Mouse (Mus musculus): ENCODE results near the gene Thpo.

The Thpo gene

GRCm38 (mm10) chr16:20702522-20702893 is 31.8 kb downstream of the Thpo start:
- DNase-seq: peak; percentile 71

GRCm38 (mm10) chr16:20701729-20702521 is 32.4 kb downstream of the Thpo start:
- no peak for DNase-seq

GRCm38 (mm10) chr16:20701316-20701715 is 33.0 kb downstream of the Thpo start:
- DNase-seq: no peak

DNA sequence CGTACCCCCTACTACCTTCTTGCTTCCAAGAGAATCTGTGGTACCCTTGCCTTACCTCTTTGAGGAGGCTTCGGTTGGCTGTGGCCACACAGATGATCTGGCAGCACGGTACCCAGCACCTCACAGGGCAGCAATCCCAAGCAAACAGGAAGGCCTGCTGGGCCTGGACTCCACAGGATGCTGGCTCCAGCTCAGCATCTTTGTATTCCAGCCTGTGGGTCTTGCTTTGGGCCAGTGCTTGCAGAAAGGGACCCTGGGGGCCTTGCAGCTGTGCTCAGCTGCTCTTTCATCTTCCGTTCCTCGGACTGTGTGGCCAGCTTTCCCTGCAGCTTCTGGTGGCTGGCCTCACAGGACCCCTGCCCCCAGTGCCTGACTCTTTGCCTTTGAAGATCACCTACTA is 34.3 kb downstream of the Thpo start:
- DNase-seq: no peak

- no peak for DNase-seq
Observed at GRCm38 (mm10) chr16:20699266-20699665, 35.0 kb downstream of the Thpo start.

DNA sequence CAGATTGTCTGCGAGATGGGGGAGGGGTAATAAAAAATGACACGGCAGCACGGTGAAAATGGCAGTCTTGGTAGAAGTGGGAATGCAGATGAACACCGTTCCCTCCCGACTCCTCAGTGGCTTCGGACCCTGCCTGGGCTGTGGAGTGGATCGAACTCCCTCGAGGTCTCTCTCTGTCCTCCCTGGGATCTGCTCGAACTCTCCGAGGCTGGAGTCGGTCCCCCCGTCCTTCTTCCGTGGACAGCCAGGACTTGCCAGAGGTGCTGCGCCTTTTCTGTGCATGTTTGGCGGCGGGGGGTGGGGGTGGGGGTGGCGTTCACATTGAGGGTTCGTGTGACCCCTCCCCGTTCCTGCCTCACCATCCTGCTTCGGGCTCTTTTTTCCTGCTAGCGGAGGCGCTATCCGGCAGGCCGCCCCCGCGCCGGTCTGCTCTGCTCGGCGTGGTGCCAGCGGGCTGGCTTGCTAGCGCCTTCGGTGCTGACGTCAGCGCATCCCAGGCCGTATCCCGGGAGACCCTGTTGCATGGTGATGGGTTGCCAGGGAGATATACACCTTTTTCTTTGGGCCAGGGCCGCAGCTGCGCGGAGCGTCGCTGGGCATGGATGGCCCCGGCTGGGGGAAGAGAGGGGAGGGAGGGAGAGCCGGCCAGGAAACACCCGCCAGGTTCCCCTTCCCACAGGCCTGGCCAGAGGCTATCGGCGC is 38.5 kb downstream of the Thpo start:
- DNase-seq: peak; percentile 99

DNA sequence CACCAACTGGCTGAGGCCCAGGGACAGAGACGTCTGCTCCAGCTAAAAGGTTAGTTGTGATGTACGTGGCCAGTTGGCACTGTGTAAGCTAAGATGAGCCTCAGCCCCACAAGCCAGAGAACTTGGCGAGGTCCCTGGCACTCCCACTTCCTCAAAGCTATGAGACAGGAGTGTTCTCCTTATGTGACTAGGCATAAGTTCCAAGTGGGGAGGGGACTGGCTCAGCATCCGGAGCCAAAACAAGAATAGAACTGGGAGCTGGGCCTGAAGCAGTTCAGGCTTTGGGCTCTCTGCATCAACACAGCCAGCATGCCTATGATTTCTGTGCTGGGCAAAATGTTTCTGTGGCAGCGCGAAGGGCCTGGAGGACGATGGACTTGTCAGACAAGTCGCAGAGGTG is 39.5 kb downstream of the Thpo start:
- peak; percentile 57 for DNase-seq

DNA sequence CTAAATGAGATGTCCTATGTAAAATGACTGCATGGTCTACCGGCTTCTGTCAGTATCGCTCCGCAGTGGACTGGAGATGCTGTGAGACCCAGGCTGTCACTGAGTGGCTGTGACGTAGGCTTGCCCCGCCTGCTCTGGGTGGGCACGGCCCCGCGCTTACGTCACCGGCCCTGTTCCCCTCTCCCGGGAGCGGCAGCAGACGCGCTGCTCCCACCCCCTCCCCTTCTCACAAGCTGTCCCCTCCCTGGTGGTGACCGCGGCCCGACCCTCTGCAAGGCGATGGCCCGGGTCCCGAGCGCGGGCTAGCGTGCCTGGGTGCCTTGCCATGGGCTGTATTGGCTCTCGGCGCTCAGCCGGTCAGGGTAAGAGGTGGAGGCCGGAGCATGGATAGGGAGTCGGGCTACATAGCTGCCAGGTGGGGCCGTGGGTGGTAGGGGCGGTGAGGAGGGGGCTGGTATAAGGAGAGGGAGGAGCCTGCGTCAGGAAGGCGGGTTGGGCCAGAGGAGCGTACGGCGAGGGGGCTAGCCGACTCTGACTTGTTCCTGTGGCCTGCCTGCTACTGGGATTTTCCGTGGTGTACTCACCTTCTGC is 41.1 kb downstream of the Thpo start, which contains the start of gene Fam131a:
Gene Fam131a, plus strand, starts transcription at position 131 of the 591 bp plus-strand sequence.
- peak; percentile 92 for DNase-seq

DNA sequence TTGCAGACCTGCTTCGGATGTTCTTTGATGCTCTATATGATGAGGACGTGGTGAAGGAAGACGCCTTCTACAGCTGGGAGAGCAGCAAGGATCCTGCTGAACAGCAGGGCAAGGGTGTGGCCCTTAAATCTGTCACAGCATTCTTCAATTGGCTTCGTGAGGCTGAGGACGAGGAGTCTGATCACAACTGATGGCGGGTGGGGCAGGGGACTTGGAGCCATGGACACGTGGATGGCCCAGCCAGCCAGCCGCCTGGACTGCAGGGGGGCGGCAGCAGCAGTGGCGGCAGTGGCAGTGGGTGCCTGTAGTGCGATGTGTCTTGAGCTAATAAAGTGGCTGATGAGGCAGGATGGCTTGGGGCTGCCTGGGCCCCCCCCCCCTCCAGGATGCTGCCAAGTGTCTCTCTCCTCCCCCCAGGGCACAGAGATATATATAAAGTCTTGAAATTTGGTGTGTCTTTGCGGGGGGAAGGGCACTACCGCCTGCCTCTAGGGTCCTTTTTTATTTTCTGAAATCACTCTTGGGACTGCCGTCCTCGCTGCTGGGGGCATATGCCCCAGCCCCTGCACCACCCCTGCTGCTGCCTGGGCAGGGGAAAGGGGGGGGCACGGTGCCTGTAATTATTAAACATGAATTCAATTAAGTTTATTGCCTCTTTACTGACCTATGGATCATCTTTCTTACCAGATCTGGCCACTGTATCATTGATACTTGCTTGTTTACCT is 41.9 kb downstream of the Thpo start:
- peak; percentile 16 for DNase-seq

DNA sequence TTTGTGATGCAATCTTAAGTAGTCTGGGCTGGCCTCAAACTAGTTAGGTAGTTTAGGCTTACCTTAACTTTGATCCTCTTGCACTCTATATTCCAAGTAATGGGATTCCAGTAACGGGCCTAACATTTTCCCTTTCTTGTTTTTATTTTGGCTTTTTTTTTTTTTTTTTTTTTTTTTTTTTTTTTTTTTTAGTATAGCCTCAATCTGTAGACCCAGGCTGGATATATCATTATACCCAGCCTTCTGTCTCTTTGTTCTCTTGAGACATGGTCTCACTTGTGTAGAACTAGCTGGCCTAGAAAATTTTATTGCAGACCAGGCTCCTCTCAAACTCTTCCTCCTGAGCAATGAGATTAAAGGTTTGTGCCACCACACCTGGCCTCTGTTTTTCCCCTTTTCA is 42.7 kb downstream of the Thpo start:
- DNase-seq: no peak

DNA sequence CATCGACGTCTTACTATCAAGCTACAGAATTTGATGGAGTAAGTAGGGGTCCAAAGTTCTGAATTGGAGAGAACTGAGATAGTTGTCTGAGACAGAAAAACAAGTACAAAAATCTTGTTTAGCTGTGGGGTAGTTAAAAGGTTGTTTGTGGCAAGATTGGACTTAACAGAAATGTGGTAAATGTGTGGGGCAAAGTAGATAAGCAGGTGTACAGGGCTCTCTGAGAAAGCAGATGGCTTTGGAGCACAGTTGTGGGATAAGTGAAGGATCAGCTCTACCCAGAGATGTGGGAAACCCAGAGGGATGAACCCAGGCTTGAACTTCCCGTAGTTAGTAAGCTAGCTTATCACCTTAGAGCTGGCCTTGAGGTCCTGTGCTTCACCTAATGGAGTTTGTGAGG is 43.5 kb downstream of the Thpo start:
- no peak for DNase-seq

GRCm38 (mm10) chr16:20677974-20678675 is 56.2 kb downstream of the Thpo start:
- peak; percentile 50 for DNase-seq

DNA sequence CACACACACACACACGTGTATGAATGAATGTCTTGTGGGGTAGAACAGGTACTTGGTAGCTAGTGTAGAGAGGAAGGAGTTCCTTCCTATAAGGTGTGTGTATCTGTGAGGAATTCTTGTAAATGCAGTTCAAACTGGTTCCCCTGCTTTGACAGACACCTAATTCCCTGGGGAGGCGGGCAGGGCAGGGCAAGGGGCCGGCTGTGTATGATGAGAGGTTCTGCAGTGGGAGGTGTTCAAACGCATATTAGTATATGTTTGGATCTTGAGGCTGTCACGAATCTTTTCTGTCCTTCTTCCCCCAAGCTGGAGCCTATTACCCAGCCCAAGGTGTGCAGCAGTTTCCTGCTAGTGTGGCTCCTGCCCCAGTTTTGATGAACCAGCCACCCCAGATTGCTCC is 56.9 kb downstream of the Thpo start:
- no peak for DNase-seq

DNA sequence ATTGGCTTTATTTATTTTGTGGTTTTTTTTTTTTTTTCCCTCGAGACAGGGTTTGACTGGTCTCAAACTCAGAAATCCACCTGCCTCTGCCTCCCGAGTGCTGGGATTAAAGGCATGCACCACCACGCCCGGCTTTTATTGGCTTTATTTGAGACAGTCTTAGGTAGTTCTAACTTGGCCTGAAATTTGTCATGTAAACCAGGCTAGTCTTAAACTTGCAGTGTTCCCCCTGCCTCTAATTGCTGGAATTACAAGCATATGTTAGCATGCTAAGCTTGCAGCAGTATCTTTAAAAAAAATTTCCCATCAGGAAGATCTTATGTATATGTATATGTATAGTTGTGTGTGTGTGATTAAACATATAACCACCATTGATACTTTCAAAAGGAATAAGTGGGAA is 57.6 kb downstream of the Thpo start:
- DNase-seq: no peak

- no peak for DNase-seq
Observed at GRCm38 (mm10) chr16:20675213-20675612, 59.1 kb downstream of the Thpo start.

Measured in right cerebral cortex, postnatal 4 days (tissue).